Mouse (Mus musculus) right cerebral cortex, postnatal 25 days (tissue): ENCODE measurements around the gene Tmem256.

Experiments
- DNase-seq: peaks from one replicate; pipeline ENCODE4 v3.0.0; 2022

The Tmem256 gene

DNA sequence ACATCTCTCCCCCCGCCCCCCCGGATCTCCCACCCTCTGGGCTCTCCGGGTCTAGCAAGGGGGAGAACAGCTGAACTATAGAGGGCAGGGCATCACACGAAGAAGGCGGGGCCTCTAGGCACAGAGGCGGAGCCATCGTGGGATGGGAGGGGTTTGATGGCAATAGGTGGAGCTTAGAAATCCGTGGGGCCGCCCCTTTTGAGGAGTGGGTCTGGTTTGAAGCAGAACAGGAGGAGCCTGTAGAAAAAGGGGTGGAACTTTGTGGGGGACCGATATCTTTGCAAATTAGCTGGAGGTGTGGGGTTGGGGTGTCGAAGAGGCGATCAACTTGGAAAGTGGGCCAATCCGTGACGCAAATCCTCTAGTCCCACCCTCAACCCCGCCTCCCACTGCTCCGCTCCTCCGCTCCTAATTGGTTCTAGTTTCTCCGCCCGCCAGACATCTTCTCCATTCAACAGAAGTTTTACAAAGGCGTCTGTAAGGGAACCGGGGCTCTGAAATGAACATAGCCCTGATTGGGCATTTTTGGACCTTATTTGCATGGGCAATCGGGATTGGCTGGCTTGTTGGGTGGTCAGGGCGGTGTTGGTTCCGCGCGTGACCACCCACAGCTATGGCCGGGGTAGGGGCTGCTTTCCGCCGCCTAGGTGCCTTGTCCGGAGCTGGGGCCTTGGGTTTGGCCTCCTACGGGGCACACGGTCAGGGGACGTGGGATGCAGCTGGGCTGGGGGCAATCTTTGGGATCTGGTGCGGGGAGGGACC is at the start of gene Tmem256:
Gene Tmem256 (plus strand): TSS at position 563 of the 762 bp plus-strand sequence.
- peak; percentile 95 for DNase-seq

DNA sequence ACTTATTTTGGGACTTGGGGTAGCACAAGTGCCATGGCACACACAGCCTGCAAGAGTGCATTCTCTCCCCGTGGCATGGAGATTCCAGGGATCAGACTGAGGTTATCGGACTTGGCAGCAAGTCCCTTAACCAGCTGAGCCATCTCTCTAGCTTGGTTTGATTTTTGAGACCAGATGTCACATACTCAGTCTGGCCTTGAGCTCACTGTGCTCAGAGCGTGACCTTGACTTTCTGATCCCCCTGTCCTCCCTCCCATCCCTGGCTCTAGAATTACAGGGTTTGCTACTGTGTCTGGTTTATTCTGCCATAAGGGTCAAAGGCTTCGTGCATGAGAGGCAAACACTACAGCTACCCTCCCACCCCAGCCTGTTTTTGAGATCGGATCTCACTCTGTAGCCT is 48.9 kb upstream of the Tmem256 start:
- DNase-seq = no peak

DNA sequence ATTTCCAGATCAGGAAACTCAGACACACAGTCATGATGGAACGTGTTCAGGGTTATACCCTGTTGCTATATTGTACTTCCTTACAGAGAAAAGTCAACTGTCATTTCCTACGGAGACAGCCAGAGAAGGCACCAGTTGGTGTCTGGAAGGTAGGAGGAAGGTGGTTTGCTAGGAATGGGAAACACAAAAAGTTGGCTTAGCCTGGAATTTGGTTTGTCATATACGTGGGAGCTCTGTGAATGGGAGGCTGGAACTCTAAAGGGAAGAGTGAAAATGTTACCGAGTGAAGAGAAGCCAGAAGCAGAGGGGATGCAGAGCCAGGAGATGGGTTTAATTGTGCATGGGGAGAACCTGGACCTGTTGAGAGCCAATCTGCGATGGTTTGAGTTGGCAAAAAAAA is 46.9 kb upstream of the Tmem256 start:
- DNase-seq = no peak

DNA sequence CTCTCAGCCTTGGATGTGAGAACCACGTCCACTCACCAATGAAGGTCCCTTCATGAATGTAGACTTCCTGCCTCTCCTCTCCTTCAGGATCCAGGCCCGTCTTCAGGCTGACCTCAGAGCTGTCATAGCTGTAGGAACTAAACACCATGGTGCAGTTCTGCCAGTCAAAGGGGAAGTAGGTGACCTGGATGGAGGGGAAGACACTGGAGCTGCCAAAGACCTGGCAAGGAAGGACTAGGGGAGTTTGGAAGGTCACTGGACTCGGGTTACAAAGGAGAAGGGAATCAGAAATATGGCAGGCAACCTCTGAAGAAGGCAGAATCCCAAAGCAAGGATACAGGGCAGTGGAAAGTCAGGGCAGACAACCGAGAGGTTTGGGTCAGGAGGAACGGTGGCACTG is 44.9 kb upstream of the Tmem256 start:
- DNase-seq = no peak

- DNase-seq = peak; percentile 86
Measured at GRCm38 (mm10) chr11:69795168-69795982, 42.9 kb upstream of the Tmem256 start, which contains the start of gene Chrnb1. Chrnb1 (minus strand) TSS chr11:69795943.

DNA sequence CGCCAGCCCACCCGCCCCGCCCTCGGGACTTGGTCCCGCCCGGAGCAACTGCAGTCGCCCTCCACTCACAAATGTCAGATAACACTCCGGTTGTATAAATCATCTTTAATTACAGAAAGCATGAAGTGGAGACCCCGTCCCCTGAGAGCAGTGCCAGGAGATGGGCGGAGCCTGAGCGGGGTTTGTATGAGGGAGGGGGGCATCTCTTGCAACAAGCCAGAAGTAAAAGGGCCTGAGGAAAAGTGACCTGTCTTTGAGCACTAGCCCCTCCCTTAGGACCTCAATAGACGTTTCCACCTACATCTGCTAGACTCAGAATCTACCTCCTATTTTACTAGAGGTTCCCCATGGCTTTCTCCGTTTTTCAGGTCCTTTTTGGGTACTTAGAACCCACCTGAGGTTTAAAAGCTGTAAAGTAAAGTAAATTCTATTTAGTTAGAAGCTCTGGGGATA is 42.3 kb upstream of the Tmem256 start:
- DNase-seq = no peak

GRCm38 (mm10) chr11:69797924-69798323 is 40.4 kb upstream of the Tmem256 start:
- no peak for DNase-seq

GRCm38 (mm10) chr11:69799394-69800137 is 38.7 kb upstream of the Tmem256 start:
- no peak for DNase-seq

GRCm38 (mm10) chr11:69800138-69800391 is 38.2 kb upstream of the Tmem256 start:
- DNase-seq = no peak

DNA sequence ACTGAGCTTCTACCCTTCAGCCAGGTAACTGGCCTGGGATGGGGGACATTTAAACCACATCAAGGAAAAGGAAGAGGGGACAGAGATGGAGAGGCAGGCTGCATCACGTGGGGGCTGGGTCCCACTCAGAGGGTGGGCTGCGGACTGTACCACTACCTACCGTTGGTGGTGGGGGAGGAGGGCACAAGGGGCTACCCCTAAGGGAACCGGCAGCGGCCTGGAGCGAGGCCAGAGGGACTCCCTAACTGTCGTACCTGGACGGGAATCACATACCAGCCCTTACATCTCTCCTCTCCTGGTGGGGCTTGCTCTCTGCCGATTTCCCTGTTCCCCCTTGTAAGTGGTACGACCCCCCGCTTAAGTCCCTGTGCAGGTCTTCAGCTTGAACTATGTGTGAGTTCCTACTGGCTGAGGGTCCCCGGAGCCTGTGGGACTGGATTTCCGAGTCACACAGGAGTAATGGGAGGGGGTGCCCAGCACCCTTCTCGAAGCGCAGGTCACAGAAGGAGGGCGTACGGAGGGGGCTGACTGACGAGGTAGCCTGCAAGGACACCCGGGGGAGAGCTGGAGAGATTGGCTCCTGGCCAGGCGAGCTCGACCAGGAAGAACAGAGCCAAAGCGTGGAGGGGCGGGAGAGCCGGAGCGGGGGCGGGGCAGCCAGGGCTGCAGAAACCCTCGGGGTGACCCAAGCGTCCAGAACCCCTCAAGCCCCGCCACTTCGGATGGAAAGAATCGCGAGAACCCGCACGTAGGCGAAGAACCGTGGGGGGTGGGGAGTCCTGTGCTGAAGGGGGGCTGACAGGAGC is 37.7 kb upstream of the Tmem256 start:
- no peak for DNase-seq

DNA sequence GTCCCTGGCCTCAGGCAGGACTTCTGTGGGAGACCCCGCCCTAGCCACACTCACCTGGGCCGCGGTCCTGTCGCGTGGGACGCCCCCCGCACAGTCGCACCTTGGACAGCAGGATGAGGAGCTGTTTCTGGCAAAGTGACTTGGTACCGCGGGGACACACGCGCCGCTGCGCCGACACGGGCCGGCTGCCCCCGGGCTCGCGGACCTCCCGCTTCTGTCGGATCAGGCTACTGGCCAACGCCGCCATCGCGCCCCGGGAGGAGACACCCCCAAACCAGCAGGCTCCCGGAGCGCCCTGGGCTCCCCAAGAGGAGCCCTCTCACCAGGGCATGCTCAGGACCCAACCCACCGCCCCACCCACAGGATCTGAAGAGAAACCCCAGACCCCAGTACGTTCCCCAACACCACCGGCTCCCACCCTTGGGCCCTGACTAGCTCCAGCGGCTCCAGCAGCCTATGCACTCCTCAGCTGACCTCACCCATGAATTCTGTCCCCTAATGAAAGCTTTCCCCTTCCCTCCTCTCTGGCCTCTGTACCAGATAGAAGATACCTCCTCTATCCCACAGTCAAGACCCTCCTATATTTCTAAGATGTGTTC is 36.8 kb upstream of the Tmem256 start, which contains the start of gene Fgf11:
Gene Fgf11 (minus strand): TSS at position 479 of the 599 bp plus-strand sequence.
- no peak for DNase-seq

GRCm38 (mm10) chr11:69802648-69803105 is 35.6 kb upstream of the Tmem256 start:
- DNase-seq = peak; percentile 84

GRCm38 (mm10) chr11:69803328-69803727 is 35.0 kb upstream of the Tmem256 start:
- DNase-seq = no peak

DNA sequence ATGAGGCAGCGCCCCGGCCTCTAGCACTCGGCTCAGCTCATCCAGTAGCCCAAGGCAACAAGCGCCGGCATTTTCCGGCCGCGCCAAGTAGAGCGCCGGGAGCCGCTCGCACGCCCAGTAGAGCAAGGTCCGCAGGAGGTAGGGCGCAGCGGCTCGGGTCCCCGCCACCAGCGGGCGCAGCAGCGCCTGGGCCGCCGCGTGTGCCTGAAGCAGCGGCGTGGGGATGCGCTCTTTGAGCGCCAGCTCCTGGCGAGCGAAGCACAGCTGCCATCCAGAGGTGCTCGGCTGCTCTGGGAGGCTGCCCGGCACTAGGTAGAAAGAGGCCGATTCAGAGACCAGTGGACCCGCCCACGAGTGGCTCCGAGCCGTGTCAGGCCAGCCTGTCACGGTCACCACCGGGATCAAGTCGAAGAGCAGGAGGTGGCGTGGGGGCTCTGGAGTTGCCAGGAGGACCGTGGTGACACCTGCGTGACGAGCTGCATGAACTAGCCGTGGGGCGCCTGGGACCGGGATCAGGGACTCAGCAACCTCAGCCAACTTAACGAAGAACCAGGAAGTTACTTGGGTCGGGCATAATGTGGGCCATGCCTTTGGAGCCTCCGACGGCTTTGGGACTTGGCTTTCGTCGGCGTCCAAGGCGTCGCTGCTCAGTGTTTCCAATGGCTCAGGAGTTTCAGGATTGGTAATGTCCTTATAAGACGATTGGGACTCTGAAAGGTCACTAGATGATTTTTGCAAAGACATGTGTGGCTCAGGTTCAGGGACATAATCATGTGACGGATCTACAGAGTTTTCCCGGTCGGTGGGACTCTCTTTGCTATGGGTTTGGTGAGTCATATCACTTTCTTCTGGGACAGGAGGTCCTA is 34.3 kb upstream of the Tmem256 start:
- peak; percentile 77 for DNase-seq

DNA sequence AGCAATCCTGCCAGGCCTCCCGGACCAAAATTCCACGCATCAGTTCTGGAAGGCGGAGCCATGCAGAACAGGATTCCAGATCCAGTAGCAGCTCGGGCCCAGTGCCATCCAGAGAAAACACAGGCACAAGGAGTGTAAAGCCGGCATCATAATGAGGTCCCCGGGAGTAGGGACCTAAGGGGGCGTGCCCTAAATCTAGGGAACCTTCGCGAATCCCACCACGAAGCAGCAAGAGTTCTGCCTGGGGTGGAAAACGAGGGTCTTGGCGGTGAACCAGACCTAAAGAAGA is 33.7 kb upstream of the Tmem256 start:
- no peak for DNase-seq

DNA sequence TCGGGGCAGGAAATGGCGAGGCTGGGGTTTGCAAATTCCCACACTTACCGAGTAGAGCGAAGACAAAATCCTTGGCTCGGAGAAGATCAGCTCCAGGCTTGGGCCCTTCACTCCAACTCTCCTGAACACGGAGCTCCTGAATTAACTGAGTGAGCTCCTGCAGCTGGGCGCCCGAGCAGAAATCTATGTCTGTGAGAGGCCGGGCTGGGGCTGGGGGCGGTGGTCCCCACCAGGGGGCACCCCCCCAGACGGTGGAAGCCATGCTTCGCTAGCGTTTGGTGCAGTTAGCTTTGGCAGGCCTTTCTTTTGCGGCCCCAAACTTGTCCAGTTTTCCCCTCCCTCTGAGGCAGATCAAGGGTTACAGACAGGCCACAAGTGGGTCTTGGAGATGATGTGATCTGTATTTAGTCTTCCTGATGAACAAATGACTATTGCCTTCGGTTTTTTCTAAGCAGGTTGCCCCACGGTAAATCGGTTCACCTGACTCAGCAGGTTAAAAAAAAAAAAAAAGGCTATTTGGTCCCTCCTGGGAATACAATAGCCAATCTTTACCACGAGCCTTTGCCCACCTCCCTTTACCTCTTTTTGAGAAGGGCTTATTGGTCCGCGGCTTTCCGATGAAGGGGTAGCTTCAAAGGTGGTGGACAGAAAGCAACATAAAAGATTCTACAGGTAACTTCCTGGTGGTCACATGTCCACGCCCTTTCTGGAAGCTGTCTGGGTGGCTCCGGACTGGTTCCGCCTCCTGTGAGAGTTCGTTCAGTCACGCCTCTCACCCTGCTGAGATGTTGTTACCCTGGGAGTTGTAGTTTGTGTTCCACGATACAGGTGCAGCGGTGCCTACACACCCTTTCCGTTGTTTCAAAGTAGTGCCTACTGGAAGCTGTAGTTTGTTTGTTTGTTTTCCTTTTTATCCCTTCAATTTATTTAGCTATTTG is 33.1 kb upstream of the Tmem256 start, which contains the start of gene Tmem102:
Gene Tmem102 (minus strand): TSS at position 653 of the 938 bp plus-strand sequence.
- no peak for DNase-seq

DNA sequence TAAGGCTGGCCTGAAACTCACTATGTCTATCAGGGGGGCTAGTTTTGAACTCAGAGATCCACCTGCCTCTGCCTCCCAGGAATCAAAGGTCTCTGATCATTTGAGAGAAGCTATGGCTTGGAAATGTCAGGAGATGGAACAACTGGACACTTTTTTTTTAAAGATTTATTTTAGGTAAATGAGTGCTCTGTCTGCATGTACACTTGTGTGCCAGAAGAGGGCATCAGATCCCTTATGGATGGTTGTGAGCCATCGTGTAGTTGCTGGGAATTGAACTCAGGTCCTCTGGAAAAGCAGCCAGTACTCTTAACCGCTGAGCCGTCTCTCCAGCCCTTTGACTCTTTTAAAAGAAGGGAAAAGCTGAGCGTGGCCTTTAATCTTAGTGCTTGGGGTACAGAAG is 31.9 kb upstream of the Tmem256 start:
- no peak for DNase-seq

DNA sequence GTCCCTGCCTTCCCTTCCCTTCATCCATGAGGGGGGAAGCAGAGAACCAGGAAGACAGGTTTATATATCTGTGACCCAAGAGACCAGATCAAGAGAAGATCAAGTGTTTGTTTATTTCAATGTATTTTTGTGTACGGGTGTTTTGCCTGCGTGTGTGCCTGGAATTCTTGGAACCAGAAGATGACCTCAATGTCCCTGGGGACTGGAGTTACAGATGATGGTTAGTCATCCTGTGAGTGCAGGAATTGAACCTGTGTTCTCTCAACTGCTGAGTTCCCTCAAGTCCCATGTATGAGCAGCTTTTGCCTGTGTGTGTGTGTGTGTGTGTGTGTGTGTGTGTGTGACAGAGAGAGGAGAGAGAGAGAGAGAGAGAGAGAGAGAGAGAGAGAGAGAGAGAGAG is 30.7 kb upstream of the Tmem256 start:
- no peak for DNase-seq

GRCm38 (mm10) chr11:69810280-69810679 is 28.0 kb upstream of the Tmem256 start:
- DNase-seq = no peak

DNA sequence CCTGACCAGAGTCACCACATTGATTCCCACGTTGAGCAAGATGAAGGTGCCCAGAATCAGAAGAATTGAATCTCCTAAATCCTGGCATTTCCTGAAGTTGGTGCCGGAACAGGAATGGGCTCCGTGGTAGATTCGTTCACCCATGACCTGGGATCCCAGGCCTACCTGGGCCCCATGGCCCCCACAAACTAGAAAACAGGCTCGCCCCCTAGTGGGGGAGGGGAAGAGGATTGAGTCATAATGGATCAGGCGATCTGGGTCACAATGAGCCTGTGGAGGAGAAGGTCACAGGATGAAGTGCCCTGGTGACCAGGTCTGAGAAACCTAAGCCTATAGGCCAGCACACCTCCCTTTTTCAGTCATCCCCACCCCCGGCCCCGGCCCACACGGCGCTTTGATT is 23.2 kb upstream of the Tmem256 start, which contains the start of gene Gm39566:
Gene Gm39566 (minus strand): TSS at position 144 of the 400 bp plus-strand sequence.
- DNase-seq = no peak
